Mouse (Mus musculus) telencephalon, adult 2 months (tissue): ENCODE data around the gene Slc6a9.

ENCODE experiments used
- DNase-seq: peaks from one replicate; pipeline ENCODE4 v3.0.0-alpha.2; 2011; ENCODE audit warnings: low read depth, low spot score

Gene Slc6a9

DNA sequence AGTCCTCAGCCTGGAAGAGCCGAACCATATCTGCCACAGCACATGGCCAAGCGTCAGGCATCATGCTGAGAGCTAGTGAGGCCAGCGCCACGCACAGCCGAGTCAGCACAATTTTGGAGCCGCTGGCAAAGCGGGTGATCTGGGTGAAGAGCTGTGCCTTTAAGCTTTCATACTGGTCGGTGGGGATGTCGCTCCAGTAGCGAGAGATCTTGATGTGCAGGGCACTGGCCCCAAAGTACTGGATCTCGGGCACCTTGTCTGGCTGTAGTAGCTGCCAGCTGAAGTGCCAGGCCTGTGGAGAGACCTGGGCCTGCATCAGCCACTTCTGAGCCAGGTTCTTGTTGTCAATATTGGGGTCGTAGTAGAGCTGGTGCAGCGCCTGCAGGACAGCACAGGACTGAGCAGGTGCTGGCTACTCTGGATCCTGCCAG, 77.8 kb downstream of the Slc6a9 start:
- DNase-seq = no peak

DNA sequence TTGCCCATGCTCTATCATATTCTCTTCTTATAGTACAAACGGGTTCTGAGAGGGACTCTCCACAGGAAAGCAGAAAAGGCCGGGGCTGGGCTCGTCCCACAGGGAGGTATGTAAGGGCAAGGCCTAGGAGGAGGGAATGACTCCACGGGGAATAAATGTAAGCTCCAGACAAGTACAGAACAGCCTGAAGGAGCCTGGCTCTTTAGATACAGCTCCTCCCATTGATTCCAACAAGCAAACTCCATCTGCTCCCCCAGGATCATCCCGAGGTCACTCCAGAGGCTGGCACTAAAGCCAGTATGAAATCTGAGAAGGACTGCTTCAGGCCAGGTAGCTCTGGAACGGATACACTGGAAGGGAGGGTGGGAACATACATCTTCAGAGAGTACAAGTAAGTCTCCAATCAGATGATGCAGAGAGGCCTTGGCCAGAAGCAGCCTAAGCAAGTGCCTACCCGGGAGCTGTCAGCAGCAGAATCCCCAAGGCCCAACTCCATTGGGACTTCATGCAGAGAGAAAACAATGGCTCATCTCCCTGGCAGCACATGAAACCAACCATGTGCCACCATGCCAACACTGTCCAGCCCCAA, 78.5 kb downstream of the Slc6a9 start:
- no peak for DNase-seq

DNA sequence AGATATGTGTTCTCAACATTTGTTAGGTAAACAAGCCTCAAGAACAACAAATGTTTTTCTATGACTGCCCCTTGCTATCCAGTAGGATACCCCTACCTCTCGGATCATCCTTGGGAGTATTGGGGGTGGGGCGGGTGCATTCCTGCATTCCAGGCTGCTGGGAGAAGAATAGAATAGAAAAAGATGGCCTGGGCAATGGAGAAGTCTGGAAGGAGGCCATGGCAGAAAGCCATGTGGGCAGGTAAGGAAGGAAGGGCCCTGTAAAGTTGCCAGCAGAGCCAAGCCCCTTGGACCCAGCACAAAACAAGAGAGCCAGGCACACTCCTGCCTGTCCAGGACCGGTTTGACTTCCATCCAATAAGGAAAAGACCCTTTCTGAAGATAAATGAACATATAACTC, 79.1 kb downstream of the Slc6a9 start:
- DNase-seq = no peak

DNA sequence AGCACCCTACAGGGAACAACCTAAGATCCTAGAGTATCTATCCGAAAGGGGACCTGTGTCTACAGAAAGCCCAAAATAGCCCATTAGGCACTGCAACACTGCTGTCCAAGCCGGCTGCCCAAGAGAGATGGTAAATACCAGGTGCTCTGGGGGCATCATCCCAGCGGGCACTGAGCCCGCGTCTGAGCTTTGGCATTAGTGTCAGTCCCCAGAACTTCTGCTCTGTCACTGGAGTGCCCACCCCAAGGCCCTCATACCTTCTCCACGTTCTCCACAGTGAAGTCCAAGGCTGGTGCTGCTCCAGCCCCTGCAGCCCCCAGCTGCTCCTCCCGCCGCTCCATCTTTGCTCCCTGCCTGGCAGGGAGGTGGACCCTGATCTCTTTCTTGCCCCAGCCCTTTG, 79.7 kb downstream of the Slc6a9 start:
- no peak for DNase-seq

DNA sequence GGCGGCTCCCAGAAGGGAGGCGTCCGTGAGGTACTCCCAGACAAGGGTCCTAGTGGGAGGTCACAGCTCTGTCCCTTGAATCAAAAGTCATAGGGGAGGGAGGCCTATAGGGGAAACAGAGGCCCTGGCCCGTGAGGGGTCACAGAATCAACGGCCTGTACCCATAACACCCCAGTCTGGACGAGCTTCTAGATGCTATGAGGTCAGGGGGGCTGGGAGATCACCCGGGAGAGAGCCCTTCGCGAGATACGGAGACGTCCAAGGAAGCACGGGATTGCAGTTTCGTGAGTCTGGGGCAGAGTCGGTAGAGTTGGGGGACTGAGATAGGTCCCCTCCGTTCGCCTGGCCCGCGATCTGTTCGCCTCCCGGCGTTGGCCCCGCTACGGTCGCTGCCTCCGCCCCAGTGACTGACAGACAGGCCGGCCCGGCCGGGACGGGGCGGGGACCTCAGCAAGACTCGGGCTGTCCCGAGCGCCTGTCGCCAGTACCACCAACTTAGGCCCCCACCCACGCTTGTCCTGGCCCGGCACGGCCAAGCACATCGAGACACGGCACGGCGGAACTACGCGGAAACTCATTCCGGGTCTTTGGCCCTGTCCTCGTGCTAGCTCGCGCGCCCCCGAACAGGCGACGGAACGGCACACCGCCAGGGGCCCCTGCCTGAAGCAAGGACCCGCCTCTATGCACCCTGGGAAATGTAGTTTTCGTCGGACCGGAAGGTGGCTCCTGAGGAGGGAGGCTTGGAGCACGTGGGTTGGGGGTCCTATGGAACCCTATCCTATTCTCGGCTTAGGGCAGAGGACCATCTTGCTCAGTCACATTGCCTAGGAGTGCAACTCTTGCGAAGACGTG, 80.5 kb downstream of the Slc6a9 start, which contains the start of gene Ipo13:
Gene Ipo13, minus strand, starts transcription at position 409 of the 852 bp plus-strand sequence.
- peak; percentile 89 for DNase-seq

DNA sequence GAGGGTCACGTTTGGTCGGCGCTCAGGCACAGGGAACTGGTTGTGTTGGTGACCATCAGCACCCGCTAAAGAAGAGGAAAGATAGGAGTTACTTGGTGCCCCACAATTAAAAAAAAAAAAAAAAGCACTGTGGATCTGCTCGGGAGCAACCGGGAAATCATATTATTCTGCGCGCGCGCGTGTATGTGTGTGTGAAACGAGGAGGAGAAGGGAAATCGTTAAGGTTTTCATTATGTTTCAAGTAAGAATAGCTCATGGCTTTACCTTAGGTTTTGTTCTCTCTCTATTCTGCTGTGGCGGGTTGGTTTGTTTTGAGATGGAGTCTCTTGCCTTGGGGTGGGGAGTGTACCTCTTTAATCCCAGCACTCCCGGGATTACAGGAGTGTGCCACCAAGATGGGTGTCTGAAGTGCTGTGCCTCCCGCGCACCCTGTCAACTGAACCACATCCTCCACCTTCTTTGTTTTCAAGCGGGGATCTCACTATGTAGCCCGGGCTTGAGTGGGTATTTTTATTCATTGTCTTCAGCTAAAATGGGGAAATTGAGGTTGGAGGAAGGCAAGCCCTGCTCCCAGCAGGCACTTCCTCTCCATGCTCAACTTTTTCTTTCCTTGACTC, 81.3 kb downstream of the Slc6a9 start:
- peak; percentile 36 for DNase-seq

DNA sequence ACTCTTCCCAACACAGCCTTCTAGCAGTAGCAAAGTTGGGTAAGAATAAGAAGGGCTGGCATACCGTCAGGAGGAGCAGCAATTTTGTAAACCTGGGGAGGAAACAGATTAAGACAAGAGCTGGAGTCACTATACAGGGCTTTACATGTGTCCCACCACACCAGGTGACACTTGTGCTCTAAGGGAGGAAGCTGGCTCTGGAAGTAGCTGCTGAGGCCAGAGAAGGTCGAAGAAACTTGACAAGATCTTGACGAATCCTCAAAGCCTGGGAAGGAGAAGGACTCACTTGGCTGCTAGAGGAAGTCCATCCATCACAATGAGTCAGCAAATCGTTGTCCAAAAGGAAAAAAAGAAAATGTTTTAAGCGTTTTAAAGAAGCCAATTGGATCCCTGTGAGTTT, 82.1 kb downstream of the Slc6a9 start:
- DNase-seq = no peak

DNA sequence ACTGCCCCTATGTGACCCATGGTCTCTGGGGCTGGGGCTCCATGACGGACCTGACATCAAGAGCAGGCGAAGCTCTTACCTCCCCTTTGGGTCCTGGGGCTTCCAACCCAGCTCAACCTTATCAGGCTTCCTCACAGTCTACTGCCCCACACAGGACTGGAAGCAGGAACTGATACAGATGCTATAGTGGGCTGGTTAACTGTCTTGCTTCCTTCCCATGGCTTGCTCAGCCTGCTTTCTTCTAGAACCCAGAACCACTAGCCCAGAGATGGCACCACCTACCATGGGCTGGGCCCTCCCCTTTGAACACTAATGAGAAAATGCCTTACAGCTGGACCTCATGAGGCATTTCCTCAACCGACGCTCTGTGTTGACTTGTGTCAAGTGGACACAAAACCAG, 83.1 kb downstream of the Slc6a9 start:
- DNase-seq = no peak

DNA sequence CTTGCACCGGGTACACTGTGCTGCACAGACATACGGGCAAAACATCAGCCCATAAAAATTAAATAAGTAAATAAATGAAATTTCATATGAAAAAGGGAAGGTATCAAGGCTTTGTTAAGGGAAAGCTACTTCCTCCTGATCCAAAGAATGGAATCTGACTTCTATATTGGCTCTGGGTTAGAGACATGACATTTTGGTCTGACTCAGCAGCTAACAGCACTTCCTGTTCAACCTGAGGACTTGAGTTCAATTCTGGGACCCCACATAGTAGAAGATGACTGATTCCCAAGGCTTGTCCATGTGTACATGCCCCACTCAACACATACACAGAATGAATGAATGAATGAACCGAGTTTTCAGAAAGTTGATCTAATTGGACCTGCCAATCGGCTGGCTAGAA, 83.5 kb downstream of the Slc6a9 start:
- DNase-seq = no peak

DNA sequence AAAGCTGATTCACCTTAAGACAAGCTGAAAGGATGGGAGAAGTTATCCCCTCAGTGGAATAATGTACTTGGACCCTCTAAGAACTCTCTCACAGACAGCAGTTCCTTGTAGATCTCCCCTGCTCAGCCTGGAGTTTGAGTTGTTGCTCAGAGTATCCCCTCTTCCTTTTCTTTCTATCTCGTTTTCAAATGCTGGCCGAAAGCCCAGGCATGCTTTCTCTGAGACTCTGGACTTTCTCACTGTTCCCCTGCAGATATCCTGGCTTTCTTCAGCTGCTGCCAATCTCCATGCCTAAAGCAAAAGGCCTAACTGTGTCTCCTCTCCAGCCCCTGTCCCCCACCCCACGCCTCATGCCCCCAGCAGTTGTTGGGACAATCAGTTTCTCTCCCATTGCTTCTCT, 84.0 kb downstream of the Slc6a9 start:
- DNase-seq = no peak

DNA sequence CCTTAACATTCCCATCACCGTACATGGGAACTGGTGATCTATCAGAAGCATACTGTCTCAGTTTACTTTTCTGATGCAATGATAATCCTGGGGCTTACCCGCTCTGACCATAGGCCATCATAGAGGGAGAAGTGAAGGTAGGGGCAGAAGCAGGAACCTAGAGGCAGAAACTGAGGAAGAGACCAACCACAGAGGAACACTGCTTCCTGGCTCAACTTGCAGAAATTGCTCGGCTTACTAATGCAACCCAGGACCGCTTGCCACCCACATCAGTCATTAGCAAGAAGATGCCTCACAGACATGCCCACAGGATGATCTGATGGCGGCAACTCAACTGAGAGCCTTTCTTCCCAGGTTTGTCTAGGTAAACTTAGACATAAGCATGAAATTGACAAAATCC, 84.5 kb downstream of the Slc6a9 start:
- no peak for DNase-seq

DNA sequence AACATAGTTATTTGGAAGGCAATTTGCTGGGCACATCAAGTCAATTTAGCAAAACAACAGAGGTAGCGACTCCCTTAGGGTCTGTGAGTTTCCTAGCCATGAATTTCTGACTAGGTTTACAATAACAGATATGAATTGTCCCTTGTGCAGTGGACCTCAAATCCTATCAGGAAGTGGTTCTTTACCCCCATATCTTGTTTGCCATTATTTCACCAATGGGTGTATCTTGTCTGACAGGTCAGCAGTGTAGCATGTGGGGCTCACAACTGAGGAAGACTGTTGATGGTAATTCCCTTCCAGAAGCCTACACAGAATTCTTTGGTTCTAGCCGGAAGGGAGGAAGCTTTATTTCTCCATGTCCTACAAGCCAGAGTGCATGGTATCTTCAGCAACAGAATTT, 87.1 kb downstream of the Slc6a9 start:
- DNase-seq = no peak

DNA sequence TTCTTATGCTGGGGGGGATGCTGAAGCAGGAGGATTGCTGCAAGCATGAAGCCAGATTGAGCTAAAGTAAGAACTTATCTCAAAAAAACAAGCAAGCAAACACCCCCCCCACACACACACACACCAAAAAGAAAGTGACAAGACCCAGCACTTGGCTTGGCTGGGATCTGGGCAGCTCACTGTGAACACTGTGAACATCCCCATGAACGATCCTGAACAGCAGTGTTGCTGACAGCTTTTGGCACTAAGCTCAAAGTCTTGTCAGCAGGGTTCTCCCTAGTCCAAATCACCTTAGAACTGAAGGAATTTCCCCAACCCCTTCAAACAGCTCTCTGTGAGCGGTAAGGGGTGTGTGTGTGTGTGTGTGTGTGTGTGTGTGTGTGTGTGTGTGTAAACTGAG, 89.1 kb downstream of the Slc6a9 start:
- no peak for DNase-seq
